Mouse (Mus musculus) ES-Bruce4 (cell line): ENCODE data around the gene Elac2. TPM values are rescaled to one million over a fixed set of nuclear protein-coding genes. Genes with fewer than 3 reads are reported as not detected.
A peak's percentile ranks its signal among the peaks of the same experiment; 100 is the strongest.

ENCODE experiments used
- H3K27ac ChIP-seq: 2 replicates; pipeline ENCODE4 v1.5.1; 2012; ENCODE audit warnings: low read length, inconsistent platforms; ENCODE audit not compliant: insufficient read depth
- H3K27me3 ChIP-seq: 2 replicates; pipeline ENCODE4 v1.6.1; 2012; ENCODE audit warnings: mild to moderate bottlenecking, low read length, inconsistent platforms; ENCODE audit not compliant: control insufficient read depth, poor library complexity, insufficient read depth, severe bottlenecking
- H3K36me3 ChIP-seq: 2 replicates; pipeline ENCODE4 v1.6.1; 2012; ENCODE audit warnings: inconsistent platforms, mild to moderate bottlenecking, low read length, moderate library complexity; ENCODE audit not compliant: control insufficient read depth, poor library complexity, insufficient read depth, severe bottlenecking
- H3K4me1 ChIP-seq: one replicate; pipeline ENCODE4 v1.8.1; 2011; ENCODE audit warnings: low read length; ENCODE audit not compliant: control insufficient read depth, insufficient read depth
- H3K4me3 ChIP-seq: 2 replicates; pipeline ENCODE4 v1.5.1; 2011; ENCODE audit warnings: low read depth, mild to moderate bottlenecking, low read length
- H3K9ac ChIP-seq: 2 replicates; pipeline ENCODE4 v1.6.1; 2012; ENCODE audit warnings: low read depth, mild to moderate bottlenecking, inconsistent platforms; ENCODE audit not compliant: poor library complexity, severe bottlenecking
- H3K9me3 ChIP-seq: replicated peaks from 2 replicates; pipeline ENCODE4 v1.6.1; 2012; ENCODE audit warnings: mild to moderate bottlenecking, low read length, inconsistent platforms; ENCODE audit not compliant: control insufficient read depth, poor library complexity, insufficient read depth, severe bottlenecking
- CTCF ChIP-seq: IDR thresholded peaks from one replicate; pipeline ENCODE4 v1.8.1; 2011; ENCODE audit warnings: low read depth, low read length
- EP300 ChIP-seq: IDR thresholded peaks from 2 replicates; pipeline ENCODE4 v1.6.1; 2011; ENCODE audit warnings: low read depth, low read length; ENCODE audit not compliant: insufficient read depth
- POLR2A ChIP-seq: IDR thresholded peaks from one replicate; pipeline ENCODE4 v1.8.1; 2011; ENCODE audit warnings: low read length; ENCODE audit not compliant: insufficient read depth
- polyA plus RNA-seq: library from polyadenylated mRNA; stranded (reverse); fragments of >200 nt; gene quantifications from 2 replicates; pipeline ENCODE4 v1.2.4, GENCODE M21; 2011; ENCODE audit warnings: low read depth; ENCODE audit not compliant: missing spikeins, insufficient read depth, insufficient read length

The Elac2 gene
- 21.3 and 24.2 TPM in 2 replicates for polyA plus RNA-seq

DNA sequence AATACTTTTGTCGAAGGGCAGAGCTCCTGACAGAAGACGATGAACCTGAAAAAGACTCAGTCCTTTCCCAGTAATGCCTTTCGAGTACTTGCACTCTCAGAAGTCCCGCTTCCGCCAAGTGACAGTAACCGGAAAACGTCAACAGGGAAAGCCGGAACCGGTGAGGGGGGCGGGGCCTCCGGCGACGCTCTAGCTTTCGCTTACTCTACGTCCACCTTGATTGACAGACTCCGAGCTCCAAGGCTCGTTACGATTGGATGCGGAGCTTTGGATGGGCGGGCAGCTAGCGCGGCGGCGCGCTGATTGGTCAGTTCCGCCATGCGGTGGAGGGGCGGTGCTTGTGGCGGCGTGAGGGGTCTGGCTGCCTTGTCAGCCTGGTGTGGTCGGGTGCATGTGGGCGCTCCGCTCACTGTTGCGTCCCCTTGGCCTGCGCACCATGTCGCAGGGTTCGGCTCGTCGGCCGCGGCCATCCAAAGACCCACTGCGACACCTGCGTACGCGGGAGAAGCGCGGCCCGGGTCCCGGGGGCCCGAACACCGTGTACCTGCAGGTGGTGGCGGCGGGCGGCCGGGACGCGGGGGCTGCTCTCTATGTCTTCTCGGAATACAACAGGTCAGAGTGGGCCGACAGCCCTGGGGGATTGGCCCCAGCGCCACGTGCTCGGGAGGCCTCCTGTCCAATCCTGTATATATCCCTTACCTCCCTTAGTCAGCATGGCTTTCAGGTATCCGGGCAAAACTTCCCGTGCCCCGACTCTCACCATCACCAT, at the start of gene Elac2:
Gene Elac2 (plus strand): TSS at position 319 of the 769 bp plus-strand sequence.
- H3K27ac ChIP-seq, result no peak within 1 kb of the TSS
- no peaks in the 10 kb centered on the region for H3K9me3 ChIP-seq
- H3K27me3 ChIP-seq, result no peaks in the 10 kb centered on the region
- no peak for TF ChIP-seq EP300
- TF ChIP-seq POLR2A, result peak; percentile 7
- no peak for TF ChIP-seq CTCF
- peak within 1 kb of the TSS; percentile 76 for H3K4me3 ChIP-seq
- no peaks in the 10 kb centered on the region for H3K4me1 ChIP-seq
- H3K9ac ChIP-seq, result peak within 1 kb of the TSS; percentile 74
- peaks cover 7% of the 10 kb centered on the region; the same call in 1 of the 2 replicates for H3K36me3 ChIP-seq

DNA sequence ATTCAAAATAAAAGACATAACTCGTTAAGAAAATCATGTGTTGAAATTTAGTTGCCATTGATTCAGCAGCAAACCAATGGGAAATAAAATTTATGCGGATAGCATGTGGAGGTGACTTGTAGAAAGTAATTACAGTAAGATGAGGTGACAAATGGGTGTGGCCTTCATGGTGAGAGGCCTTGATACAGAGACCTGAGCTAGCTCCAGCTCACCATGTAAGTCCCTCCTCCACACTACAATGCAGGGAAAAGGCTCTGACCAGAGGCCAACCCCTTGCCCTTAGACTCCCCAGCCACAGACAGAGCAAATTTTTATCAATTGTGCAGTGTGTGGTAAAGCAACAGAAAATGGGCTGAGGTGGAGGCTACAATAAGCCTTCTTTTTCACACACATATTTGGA, 49.7 kb upstream of the Elac2 start:
- no peak for TF ChIP-seq EP300
- TF ChIP-seq CTCF, result no peak
- TF ChIP-seq POLR2A, result no peak
- Histone ChIP-seq H3K4me3 (no peak overlapping the region), H3K36me3 (no peaks in the 10 kb centered on the region), H3K9me3 (no peaks in the 10 kb centered on the region), H3K27ac (no peak overlapping the region), H3K9ac (no peak overlapping the region), H3K4me1 (no peaks in the 10 kb centered on the region), H3K27me3 (no peaks in the 10 kb centered on the region; the same call in 1 of the 2 replicates)

DNA sequence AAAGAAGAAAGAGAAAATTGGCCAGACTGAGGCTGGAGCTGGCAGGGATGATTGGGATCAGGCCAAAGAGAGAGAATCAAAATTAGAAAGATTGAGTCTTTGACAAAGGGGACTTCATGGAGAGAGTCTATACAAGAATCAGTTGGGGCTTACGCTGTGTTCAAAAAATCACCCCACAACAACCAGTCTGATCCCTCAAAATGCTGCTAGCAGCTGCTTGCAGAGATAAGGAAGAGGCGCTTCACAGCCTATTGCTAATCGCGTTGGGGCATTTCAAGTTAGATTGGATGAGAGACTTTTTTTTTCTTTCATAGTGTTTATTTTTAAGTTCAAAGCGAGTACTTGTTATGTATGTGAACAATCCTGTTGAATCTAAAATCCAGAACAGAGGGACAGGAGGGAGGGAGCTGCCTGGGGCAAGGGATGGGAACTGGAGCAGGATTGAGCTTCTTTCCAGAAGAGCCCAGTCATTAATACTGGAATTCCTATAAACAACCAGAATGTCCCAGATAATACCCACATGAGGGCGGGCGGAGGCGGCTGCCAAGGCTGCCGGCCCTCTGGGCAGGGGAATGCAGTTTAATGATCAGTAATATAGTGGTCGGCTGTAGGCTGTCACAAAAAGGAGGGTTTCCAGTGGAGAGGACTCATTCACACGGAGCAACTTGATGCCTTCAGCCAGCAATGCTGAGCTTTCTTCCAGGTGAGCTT, 47.6 kb upstream of the Elac2 start:
- no peaks in the 10 kb centered on the region for H3K36me3 ChIP-seq
- no peak for TF ChIP-seq CTCF
- TF ChIP-seq EP300, result no peak
- TF ChIP-seq POLR2A, result no peak
- H3K27ac ChIP-seq, result no peak overlapping the region
- no peak overlapping the region for H3K9ac ChIP-seq
- H3K4me3 ChIP-seq, result no peak overlapping the region
- H3K9me3 ChIP-seq, result no peaks in the 10 kb centered on the region
- no peaks in the 10 kb centered on the region for H3K4me1 ChIP-seq
- no peaks in the 10 kb centered on the region for H3K27me3 ChIP-seq

DNA sequence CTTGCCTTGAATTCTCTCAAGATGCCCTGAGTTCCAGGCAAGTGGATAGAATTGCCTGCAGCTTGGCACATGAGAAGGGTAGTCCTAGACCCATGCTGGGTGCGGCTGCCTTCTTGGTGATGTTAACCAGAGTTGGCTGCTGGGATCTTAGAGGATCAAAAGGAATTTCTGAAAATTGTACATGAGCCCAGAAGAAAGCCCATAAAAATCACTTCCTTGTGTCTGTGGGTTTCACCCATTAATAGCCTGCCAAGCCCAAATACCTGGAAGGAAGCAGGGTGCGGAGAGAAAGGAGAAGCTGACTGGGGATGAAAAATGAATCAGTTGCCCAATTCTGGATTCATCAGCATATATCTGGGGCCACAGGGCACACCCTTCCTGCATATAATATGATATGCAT, 41.6 kb upstream of the Elac2 start:
- no peak overlapping the region for H3K9ac ChIP-seq
- no peaks in the 10 kb centered on the region for H3K4me1 ChIP-seq
- no peak overlapping the region for H3K4me3 ChIP-seq
- no peak overlapping the region for H3K27ac ChIP-seq
- no peaks in the 10 kb centered on the region for H3K27me3 ChIP-seq
- no peaks in the 10 kb centered on the region for H3K36me3 ChIP-seq
- TF ChIP-seq POLR2A (no peak), CTCF (no peak), EP300 (no peak)
- H3K9me3 ChIP-seq, result no peaks in the 10 kb centered on the region

DNA sequence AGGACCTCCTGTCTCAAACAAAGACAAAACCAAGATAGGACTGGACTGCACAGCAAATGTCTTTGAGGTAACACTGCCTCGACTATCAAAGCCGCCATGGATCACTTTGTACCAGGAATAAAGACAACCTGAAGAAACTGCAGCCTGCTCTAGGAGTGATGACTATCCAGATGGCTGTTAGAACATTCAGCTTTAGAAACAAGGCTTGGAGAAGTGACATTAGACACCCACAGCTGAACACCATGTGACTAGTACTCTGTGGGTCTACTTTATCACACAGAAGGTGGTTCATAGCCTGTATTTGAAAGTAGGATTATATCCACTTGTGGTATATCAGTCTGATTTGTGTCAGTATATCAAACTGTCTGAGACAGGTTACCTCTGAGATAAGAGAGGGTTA, 37.6 kb upstream of the Elac2 start:
- H3K9ac ChIP-seq, result no peak overlapping the region
- H3K27ac ChIP-seq, result no peak overlapping the region
- H3K36me3 ChIP-seq, result no peaks in the 10 kb centered on the region
- no peaks in the 10 kb centered on the region for H3K9me3 ChIP-seq
- no peak overlapping the region for H3K4me3 ChIP-seq
- TF ChIP-seq CTCF (no peak), POLR2A (no peak), EP300 (no peak)
- no peaks in the 10 kb centered on the region for H3K4me1 ChIP-seq
- H3K27me3 ChIP-seq, result no peaks in the 10 kb centered on the region

DNA sequence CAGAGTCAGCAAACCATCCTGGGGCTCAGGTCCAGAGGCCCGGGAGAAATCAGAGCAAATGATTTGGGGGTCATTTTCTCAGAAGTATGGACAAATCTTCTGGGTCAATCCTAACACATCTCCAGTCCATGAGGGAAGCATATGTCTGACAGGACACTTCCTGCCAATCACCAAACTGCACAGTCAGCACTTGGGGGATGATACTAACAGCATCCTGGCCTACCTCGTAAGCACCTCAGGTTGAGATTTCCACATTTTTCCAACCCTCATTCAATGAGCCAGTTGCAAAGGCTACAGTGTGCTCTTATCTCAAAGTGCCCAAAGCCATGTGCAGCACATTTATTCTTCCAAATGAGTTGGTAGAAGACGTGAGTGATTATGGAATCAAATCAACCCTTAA, 29.1 kb upstream of the Elac2 start:
- no peaks in the 10 kb centered on the region for H3K9me3 ChIP-seq
- H3K27ac ChIP-seq, result no peak overlapping the region
- no peak overlapping the region for H3K9ac ChIP-seq
- no peaks in the 10 kb centered on the region for H3K36me3 ChIP-seq
- H3K4me1 ChIP-seq, result no peaks in the 10 kb centered on the region
- peaks cover 1% of the 10 kb centered on the region; the same call in 1 of the 2 replicates for H3K27me3 ChIP-seq
- TF ChIP-seq EP300, result no peak
- no peak overlapping the region for H3K4me3 ChIP-seq
